Mouse (Mus musculus) monocyte, adult 5-6 weeks (primary cell): ENCODE results near the gene Ogdh. TPM values are rescaled to one million over a fixed set of nuclear protein-coding genes. Genes with fewer than 3 reads are reported as not detected.
A peak's percentile ranks its signal among the peaks of the same experiment; 100 is the strongest.

Experiments
- ATAC-seq: fragments of 153-309, 156-312 bp; replicated peaks from 2 replicates; pipeline ENCODE4 v1.8.0; 2017; ENCODE audit warnings: mild to moderate bottlenecking; ENCODE audit not compliant: low TSS enrichment, insufficient number of reproducible peaks, severe bottlenecking, poor library complexity, low FRiP score
- total RNA-seq: library from RNA; stranded (forward); fragments of 200-1000, 200-491, 200-594 nt; gene quantifications from 3 replicates; pipeline ENCODE4 v1.2.3, GENCODE M21; 2017

The Ogdh gene
- total RNA-seq, 1 experiment from 2014 or later, result 81.0 TPM

- no peak for ATAC-seq
Observed at GRCm38 (mm10) chr11:6393866-6394265, 102.4 kb downstream of the Ogdh start.

GRCm38 (mm10) chr11:6395565-6395964 is 104.1 kb downstream of the Ogdh start:
- ATAC-seq, result no peak

- ATAC-seq, result no peak
Observed at GRCm38 (mm10) chr11:6398141-6398540, 106.7 kb downstream of the Ogdh start.

- peak; percentile 59 for ATAC-seq
Observed at GRCm38 (mm10) chr11:6402515-6403510, 111.4 kb downstream of the Ogdh start.

- ATAC-seq, result no peak
Observed at GRCm38 (mm10) chr11:6403830-6404405, 112.5 kb downstream of the Ogdh start.

GRCm38 (mm10) chr11:6404699-6405566 is 113.5 kb downstream of the Ogdh start:
- ATAC-seq, result no peak

- ATAC-seq, result no peak
Observed at GRCm38 (mm10) chr11:6405591-6406081, 114.2 kb downstream of the Ogdh start.

Other genes with a start within 250 kb of the Ogdh start
- gene Camk2b, start 225.3 kb upstream of the Ogdh start, total RNA-seq, result 8.3 to 21.9 TPM (median 14.9 TPM) in 3 replicates
- 0.85 to 2.3 TPM (median 1.9 TPM) in 3 replicates for gene A730071L15Rik, start 91.6 kb upstream of the Ogdh start, total RNA-seq
- gene Nudcd3, start 91.2 kb upstream of the Ogdh start, total RNA-seq, result 28.7 to 49.9 TPM (median 29.7 TPM) in 3 replicates
- not detected in 3 replicates for gene Npc1l1, start 61.5 kb upstream of the Ogdh start, total RNA-seq
- gene Ddx56, start 23.9 kb upstream of the Ogdh start, total RNA-seq, result 8.9 to 37.0 TPM (median 20.5 TPM) in 3 replicates
- gene Tmed4, start 16.8 kb upstream of the Ogdh start, total RNA-seq, result 21.0 to 35.8 TPM (median 33.1 TPM) in 3 replicates
- gene Zmiz2, start 97.4 kb downstream of the Ogdh start, total RNA-seq, result 11.9 to 27.0 TPM (median 16.3 TPM) in 3 replicates
- gene Ppia, start 123.8 kb downstream of the Ogdh start, total RNA-seq, result 917 to 1,280 TPM (median 1,115 TPM) in 3 replicates
- 31.2 to 51.6 TPM (median 37.9 TPM) in 3 replicates for gene H2afv, start 152.8 kb downstream of the Ogdh start, total RNA-seq
- gene Purb, start 184.3 kb downstream of the Ogdh start, total RNA-seq, result 67.4 to 82.3 TPM (median 75.6 TPM) in 3 replicates
- gene Myo1g, start 229.3 kb downstream of the Ogdh start, total RNA-seq, result 572 to 636 TPM (median 611 TPM) in 3 replicates